Mouse (Mus musculus): ENCODE data around the gene Fam43b.

Gene Fam43b

DNA sequence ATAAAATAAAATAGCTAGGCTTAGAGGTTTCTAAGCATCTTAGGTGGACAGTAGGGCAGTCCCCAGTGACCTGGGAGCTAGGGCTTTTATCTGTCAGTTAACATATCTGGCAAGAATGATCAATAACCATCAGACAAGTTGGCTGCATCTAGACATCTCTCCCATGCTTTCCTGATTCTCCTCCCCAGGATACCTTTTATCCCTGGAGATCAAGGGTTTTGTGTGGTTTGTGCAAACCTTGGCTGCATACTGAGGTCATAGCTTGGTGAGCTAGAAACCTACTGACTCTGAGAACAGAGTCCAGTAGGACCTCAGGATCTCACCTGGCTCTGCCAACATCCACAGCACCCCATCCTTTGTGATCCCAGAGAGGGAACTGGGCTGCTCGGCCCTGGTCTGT lies 49.0 kb downstream of the Fam43b start:
- no peak for DNase-seq

DNA sequence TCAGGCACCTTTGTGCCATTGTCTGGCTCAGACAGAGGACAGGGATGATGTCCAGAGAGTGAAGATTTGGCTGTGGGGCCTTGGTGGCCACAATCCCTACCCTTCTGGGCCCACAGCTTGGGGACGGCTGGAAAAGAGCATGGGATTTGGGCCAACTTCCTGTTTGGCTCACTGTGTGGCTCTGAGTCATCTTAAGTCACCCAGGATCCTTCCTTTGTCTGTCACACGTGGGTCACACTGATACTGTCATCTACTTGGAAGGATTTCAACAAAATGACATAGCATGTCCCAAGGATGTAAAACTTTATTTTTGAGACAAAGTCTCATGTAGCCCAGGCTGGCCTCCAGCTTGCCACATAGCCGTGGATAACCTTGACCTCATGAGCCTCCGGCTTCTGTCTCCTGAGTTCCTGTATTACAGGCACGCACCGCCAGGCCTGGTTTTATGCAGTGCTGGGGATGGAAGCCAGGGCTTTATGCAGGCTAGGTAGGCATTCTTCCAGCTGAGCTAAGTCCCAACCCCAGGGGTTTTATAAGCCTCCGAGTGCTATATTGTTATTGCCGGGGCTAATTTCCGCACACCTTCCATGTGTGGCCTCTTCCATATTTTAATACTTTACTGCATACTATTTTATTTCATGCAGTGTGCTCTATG lies 51.3 kb downstream of the Fam43b start:
- DNase-seq: peak; percentile 54
